In the genomic region with DNA sequence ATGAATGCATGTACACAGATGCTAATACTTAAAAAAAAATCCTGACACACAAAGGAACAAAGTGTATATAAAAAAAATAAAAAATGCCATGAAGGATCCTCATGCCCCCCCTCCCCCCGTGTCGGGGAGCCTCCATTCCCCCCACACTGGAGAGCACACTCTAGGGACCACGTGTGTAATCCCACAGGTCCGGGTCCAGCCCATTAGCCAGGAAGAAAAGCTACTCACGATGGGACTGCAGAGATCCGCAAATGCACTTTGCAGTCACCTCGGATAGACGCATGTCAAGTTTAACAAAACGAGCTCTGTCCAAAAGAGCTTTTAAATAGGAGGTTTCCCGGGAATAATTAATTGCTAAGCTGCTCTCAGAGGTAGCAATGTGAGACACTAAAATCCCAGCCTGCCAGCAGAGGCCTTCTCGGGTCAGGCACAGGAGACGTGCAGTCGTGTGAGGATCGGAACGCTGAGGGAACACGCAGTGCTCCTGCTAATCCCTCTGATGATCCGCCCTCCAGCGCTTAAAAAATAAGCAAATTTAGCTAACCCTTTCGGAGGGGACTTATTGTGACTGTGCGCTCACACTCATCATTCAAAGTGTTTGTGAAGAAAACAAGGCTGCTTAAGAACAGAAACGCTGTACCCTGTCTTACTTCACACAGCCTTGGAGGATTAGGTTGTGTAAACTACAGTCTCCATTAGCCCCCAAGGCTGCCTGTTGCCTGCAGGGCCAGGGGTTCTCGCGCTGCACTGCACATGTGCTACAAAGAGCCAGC, we compare ENCODE assay signal across 9 mouse cellular contexts.
DNase-seq lines count a peak whose midpoint lies in the region; ATAC-seq and TF ChIP-seq lines count a peak whose summit lies in the region.
"Had no signal": no experiment of that assay in that cellular context is flagged by ENCODE, and none has a peak within 500 bp of the region (broad histone marks: within the 10 kb centered on the region; RNA-seq: fewer than 3 reads in every experiment).

No protein-coding gene starts in this region.

- no peaks in the 10 kb centered on the region for H3K36me3 ChIP-seq in embryonic facial prominence, embryonic 14.5 days (ENCODE audit: control insufficient read depth, insufficient read depth, low read length)
- H3K36me3 ChIP-seq in hindbrain, embryonic 16.5 days (ENCODE audit: control insufficient read depth, insufficient read depth, low read length): no peaks in the 10 kb centered on the region
- H3K36me3 ChIP-seq in midbrain, postnatal 0 days (ENCODE audit: insufficient read depth, low read length): no peaks in the 10 kb centered on the region
- no peaks in the 10 kb centered on the region for H3K36me3 ChIP-seq in kidney, embryonic 14.5 days (ENCODE audit: control insufficient read depth, insufficient read depth, low read length)

- peak overlapping the region; percentile 7; the same call in 1 of the 2 replicates for H3K4me2 ChIP-seq in embryonic facial prominence, embryonic 14.5 days (ENCODE audit: low read depth, low read length)
- H3K4me2 ChIP-seq in hindbrain, embryonic 16.5 days (ENCODE audit: low read length): peak overlapping the region; percentile 11; the same call in 1 of the 2 replicates
- peak overlapping the region; percentile 26 for H3K4me2 ChIP-seq in midbrain, postnatal 0 days (ENCODE audit: low read depth, low read length, poor library complexity, severe bottlenecking)
- no peak overlapping the region for H3K4me2 ChIP-seq in kidney, embryonic 14.5 days (replicated peaks; ENCODE audit: low read depth, low read length)

- peak; percentile 75 for ATAC-seq in embryonic facial prominence, embryonic 14.5 days (ENCODE audit: low read depth)
- ATAC-seq in hindbrain, embryonic 16.5 days: 0 out of 2 replicates have a peak, but pooled peaks have one; percentile 43
- ATAC-seq in midbrain, postnatal 0 days (ENCODE audit: low FRiP score): no peak
- ATAC-seq in kidney, embryonic 14.5 days (ENCODE audit: low FRiP score, low TSS enrichment): no peak

- no peak overlapping the region for H3K4me3 ChIP-seq in embryonic facial prominence, embryonic 14.5 days (ENCODE audit: low read depth, low read length)
- H3K4me3 ChIP-seq in hindbrain, embryonic 16.5 days (ENCODE audit: low read length): no peak overlapping the region
- no peak overlapping the region for H3K4me3 ChIP-seq in midbrain, postnatal 0 days (ENCODE audit: low read depth, low read length)
- no peak overlapping the region for H3K4me3 ChIP-seq in cerebellum, adult 2 months (replicated peaks; ENCODE audit: insufficient read depth, low read depth, low read length)
- no peak overlapping the region for H3K4me3 ChIP-seq in kidney, embryonic 14.5 days (ENCODE audit: low read length)
- H3K4me3 ChIP-seq: erythroblast, embryonic 14.5 days had no signal

- no peaks in the 10 kb centered on the region for H3K9me3 ChIP-seq in embryonic facial prominence, embryonic 14.5 days (ENCODE audit: control insufficient read depth, low read length)
- H3K9me3 ChIP-seq in hindbrain, embryonic 16.5 days (ENCODE audit: control insufficient read depth, low read length): no peaks in the 10 kb centered on the region
- H3K9me3 ChIP-seq in midbrain, postnatal 0 days (ENCODE audit: low read length): no peaks in the 10 kb centered on the region
- H3K9me3 ChIP-seq in kidney, embryonic 14.5 days (ENCODE audit: control insufficient read depth, low read length): 0 out of 2 replicates have a peak, but pooled peaks cover 3% of the 10 kb centered on the region

- peaks cover 11% of the 10 kb centered on the region for H3K4me1 ChIP-seq in embryonic facial prominence, embryonic 14.5 days (ENCODE audit: control insufficient read depth, insufficient read depth, low read length)
- peaks cover 18% of the 10 kb centered on the region; the same call in 1 of the 2 replicates for H3K4me1 ChIP-seq in hindbrain, embryonic 16.5 days (ENCODE audit: control insufficient read depth, insufficient read depth, low read depth, low read length)
- peaks cover 3% of the 10 kb centered on the region; the same call in 1 of the 2 replicates for H3K4me1 ChIP-seq in midbrain, postnatal 0 days (ENCODE audit: insufficient read depth, low read length)
- peaks cover 5% of the 10 kb centered on the region for H3K4me1 ChIP-seq in cerebellum, adult 2 months (ENCODE audit: control insufficient read depth, insufficient read depth, low read length)
- peaks cover 12% of the 10 kb centered on the region; the same call in 1 of the 2 replicates for H3K4me1 ChIP-seq in kidney, embryonic 14.5 days (ENCODE audit: control insufficient read depth, insufficient read depth, low read length)

- no peak for TF ChIP-seq POLR2A in cerebellum, adult 2 months (IDR thresholded peaks at IDR 0.05; ENCODE audit: borderline replicate concordance, insufficient read depth, low read length)

- TF ChIP-seq CTCF in midbrain, postnatal 0 days (IDR thresholded peaks at IDR 0.05): peak; percentile 21; the same call in 1 of the 2 replicates
- TF ChIP-seq CTCF in cerebellum, adult 2 months (IDR thresholded peaks at IDR 0.05; ENCODE audit: borderline replicate concordance, insufficient read depth, low read depth, low read length): no peak

- peak; percentile 60 for DNase-seq in embryo, embryonic 10.5 days (ENCODE audit: low spot score)
- DNase-seq in embryonic facial prominence, embryonic 14.5 days (ENCODE audit: low spot score): peak; percentile 81
- DNase-seq in midbrain, postnatal 0 days (ENCODE audit: low spot score): no peak
- no peak for DNase-seq in cerebellum, adult 2 months
- no peak for DNase-seq in cerebellum, adult 9-11 months
- DNase-seq: heart, postnatal 36 days had no signal

- no peak overlapping the region for H3K9ac ChIP-seq in embryonic facial prominence, embryonic 14.5 days (ENCODE audit: low read depth, low read length)
- H3K9ac ChIP-seq in hindbrain, embryonic 16.5 days (ENCODE audit: low read depth, low read length): no peak overlapping the region
- no peak overlapping the region for H3K9ac ChIP-seq in midbrain, postnatal 0 days (replicated peaks; ENCODE audit: low read length, poor library complexity, severe bottlenecking)
- H3K9ac ChIP-seq in kidney, embryonic 14.5 days (ENCODE audit: low read depth, low read length): no peak overlapping the region

- no peaks in the 10 kb centered on the region for H3K27me3 ChIP-seq in embryonic facial prominence, embryonic 14.5 days (replicated peaks; ENCODE audit: control insufficient read depth, insufficient read depth, low read length)
- no peaks in the 10 kb centered on the region for H3K27me3 ChIP-seq in hindbrain, embryonic 16.5 days (replicated peaks; ENCODE audit: control insufficient read depth, insufficient read depth, low read length)
- no peaks in the 10 kb centered on the region for H3K27me3 ChIP-seq in midbrain, postnatal 0 days (ENCODE audit: insufficient read depth, low read length)
- H3K27me3 ChIP-seq in cerebellum, adult 2 months (ENCODE audit: control insufficient read depth, insufficient read depth, low read length): no peaks in the 10 kb centered on the region
- no peaks in the 10 kb centered on the region for H3K27me3 ChIP-seq in kidney, embryonic 14.5 days (ENCODE audit: control insufficient read depth, insufficient read depth, low read length)

- H3K27ac ChIP-seq in embryonic facial prominence, embryonic 14.5 days (replicated peaks; ENCODE audit: low read depth, low read length): no peak overlapping the region
- no peak overlapping the region for H3K27ac ChIP-seq in hindbrain, embryonic 16.5 days (ENCODE audit: low read depth, low read length)
- H3K27ac ChIP-seq in midbrain, postnatal 0 days (ENCODE audit: low read depth, low read length): no peak overlapping the region
- H3K27ac ChIP-seq in cerebellum, adult 2 months (ENCODE audit: insufficient read depth, low read length): no peak overlapping the region
- no peak overlapping the region for H3K27ac ChIP-seq in kidney, embryonic 14.5 days (ENCODE audit: low read depth, low read length)

- WGBS in embryonic facial prominence, embryonic 14.5 days: 35% methylated on average over 23 of the region's 23 CpGs
- WGBS in hindbrain, embryonic 16.5 days: 34% methylated on average over 23 of the region's 23 CpGs
- 11% methylated on average over 23 of the region's 23 CpGs for WGBS in midbrain, postnatal 0 days
- 65% methylated on average over 23 of the region's 23 CpGs for WGBS in cerebellum, adult 2 months
- WGBS in kidney, embryonic 14.5 days: 37% methylated on average over 23 of the region's 23 CpGs

Comparison
In these comparisons a context has a peak if more than half of its experiments do, and no peak if none do; other contexts are left out.
1. DNase-seq: peak in embryo, embryonic 10.5 days (single experiment) and embryonic facial prominence, embryonic 14.5 days (single experiment); none in midbrain, postnatal 0 days (single experiment), cerebellum, adult 2 months (0 of 2) and cerebellum, adult 9-11 months (single experiment).
2. ATAC-seq: peak in embryonic facial prominence, embryonic 14.5 days (single experiment) and hindbrain, embryonic 16.5 days (single experiment); none in midbrain, postnatal 0 days (single experiment) and kidney, embryonic 14.5 days (single experiment).